Mouse (Mus musculus) embryo, embryonic 10.5 days (tissue): ENCODE measurements at regions not wholly inside any gene's neighbourhood (a gene's known extent, or its start where the extent isn't known, plus 50 kb on each side); places are given as distances from the start of the nearest gene placed in this dataset.

Experiments used
- DNase-seq: peaks from one replicate; pipeline ENCODE4 v3.0.0-alpha.2; 2015; ENCODE audit warnings: low spot score

GRCm38 (mm10) chr2:161166681-161167080 lies 57.8 kb upstream of the Chd6 start:
- peak; percentile 13 for DNase-seq

- no peak for DNase-seq
These were observed 56.6 kb upstream of the Chd6 start for GRCm38 (mm10) chr2:161165495-161165894.

DNA sequence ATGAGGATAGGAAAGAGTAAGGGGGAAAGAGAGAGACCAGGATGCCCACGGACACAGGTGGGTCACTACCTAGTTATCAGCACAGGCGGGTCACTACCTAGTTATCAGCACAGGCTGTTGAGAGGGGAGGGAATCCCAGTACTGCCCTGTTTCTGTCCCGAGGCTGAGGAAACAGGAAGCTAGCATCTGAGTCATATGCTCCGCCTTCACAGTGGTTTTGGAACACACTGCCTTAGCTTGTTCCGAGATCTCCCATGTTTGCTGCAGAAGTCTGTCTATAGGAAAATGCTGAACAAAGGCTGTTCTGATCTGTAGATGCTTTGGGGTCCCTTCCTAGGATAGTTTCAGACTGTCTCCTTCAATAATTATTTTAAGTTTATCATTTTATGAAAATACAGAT lies 55.4 kb upstream of the Chd6 start:
- DNase-seq = no peak
